Mouse (Mus musculus): Measurements from ENCODE around the gene Vmn2r2.

Vmn2r2 gene

GRCm38 (mm10) chr3:64141878-64142508 is at the start of gene Vmn2r2:
Gene Vmn2r2 (minus strand): TSS chr3:64141928.
- DNase-seq, result no peak

GRCm38 (mm10) chr3:64113352-64114046 is 28.2 kb downstream of the Vmn2r2 start:
- no peak for DNase-seq

- DNase-seq, result no peak
These were observed 29.0 kb downstream of the Vmn2r2 start for GRCm38 (mm10) chr3:64112707-64113106.

GRCm38 (mm10) chr3:64081247-64081646 is 60.5 kb downstream of the Vmn2r2 start, which contains the start of gene Vmn2r1:
Gene Vmn2r1 (plus strand): TSS chr3:64081547.
- DNase-seq, result no peak

Data from kidney, postnatal 36 days (tissue).